Mouse (Mus musculus) neural tube, embryonic 11.5 days (tissue): ENCODE results near the gene Sec1. TPM values are rescaled to one million over a fixed set of nuclear protein-coding genes. Genes with fewer than 3 reads are reported as not detected.
A peak's percentile ranks its signal among the peaks of the same experiment; 100 is the strongest.

Source experiments
- ATAC-seq: fragments of 200-750 bp; cut with Nextera tagmentation; 2 replicates; pipeline ENCODE4 v1.8.0; 2017; ENCODE audit warnings: moderate number of reproducible peaks, mild to moderate bottlenecking, moderate TSS enrichment, moderate library complexity; ENCODE audit not compliant: insufficient read depth, low FRiP score, low TSS enrichment
- DNase-seq: peaks from one replicate; pipeline ENCODE4 v3.0.0-alpha.2; 2015; ENCODE audit warnings: low spot score
- H3K27ac ChIP-seq: fragments of 300-500 bp; sonication (generic); 2 replicates; pipeline ENCODE4 v1.5.1; 2014; ENCODE audit warnings: low read depth, mild to moderate bottlenecking, low read length
- H3K27me3 ChIP-seq: fragments of 300-500 bp; sonication (generic); 2 replicates; pipeline ENCODE4 v1.6.1; 2014; ENCODE audit warnings: mild to moderate bottlenecking, low read length, mixed read lengths; ENCODE audit not compliant: control insufficient read depth, insufficient read depth
- H3K36me3 ChIP-seq: fragments of 300-500 bp; sonication (generic); 2 replicates; pipeline ENCODE4 v1.6.1; 2014; ENCODE audit warnings: mild to moderate bottlenecking, low read length, moderate library complexity, mixed read lengths; ENCODE audit not compliant: control insufficient read depth, insufficient read depth
- H3K4me1 ChIP-seq: fragments of 300-500 bp; sonication (generic); 2 replicates; pipeline ENCODE4 v1.6.1; 2014; ENCODE audit warnings: low read length, mixed read lengths; ENCODE audit not compliant: control insufficient read depth, insufficient read depth
- H3K4me2 ChIP-seq: fragments of 300-500 bp; sonication (generic); 2 replicates; pipeline ENCODE4 v1.6.1; 2014; ENCODE audit warnings: low read depth, mild to moderate bottlenecking, moderate library complexity
- H3K4me3 ChIP-seq: fragments of 300-500 bp; sonication (generic); 2 replicates; pipeline ENCODE4 v1.5.1; 2014; ENCODE audit warnings: low read depth, low read length
- H3K9ac ChIP-seq: fragments of 300-500 bp; sonication (generic); 2 replicates; pipeline ENCODE4 v1.6.1; 2014; ENCODE audit warnings: mild to moderate bottlenecking, low read length
- H3K9me3 ChIP-seq: fragments of 300-500 bp; sonication (generic); 2 replicates; pipeline ENCODE4 v1.6.1; 2016; ENCODE audit warnings: low read length; ENCODE audit not compliant: control insufficient read depth
- WGBS: fragments of 180-500 bp; shearing (Covaris S2); extraction: QIAGEN DNeasy Blood & Tissue Kit; methylation state at CpG from one replicate; pipeline ENCODE4 v1.1.7; 2014; 5-methylcytosine and 5-hydroxymethylcytosine counted together
- polyA plus RNA-seq: library from polyadenylated mRNA; unstranded; fragments of >200 nt; fragmentation: Nextera tagmentation; extraction: Ambion mirVana; gene quantifications from 2 replicates; pipeline ENCODE4 v1.2.1, GENCODE M21; 2014

Sec1 gene
- polyA plus RNA-seq, 1 experiment from 2014 or later: 1.7 TPM

DNA sequence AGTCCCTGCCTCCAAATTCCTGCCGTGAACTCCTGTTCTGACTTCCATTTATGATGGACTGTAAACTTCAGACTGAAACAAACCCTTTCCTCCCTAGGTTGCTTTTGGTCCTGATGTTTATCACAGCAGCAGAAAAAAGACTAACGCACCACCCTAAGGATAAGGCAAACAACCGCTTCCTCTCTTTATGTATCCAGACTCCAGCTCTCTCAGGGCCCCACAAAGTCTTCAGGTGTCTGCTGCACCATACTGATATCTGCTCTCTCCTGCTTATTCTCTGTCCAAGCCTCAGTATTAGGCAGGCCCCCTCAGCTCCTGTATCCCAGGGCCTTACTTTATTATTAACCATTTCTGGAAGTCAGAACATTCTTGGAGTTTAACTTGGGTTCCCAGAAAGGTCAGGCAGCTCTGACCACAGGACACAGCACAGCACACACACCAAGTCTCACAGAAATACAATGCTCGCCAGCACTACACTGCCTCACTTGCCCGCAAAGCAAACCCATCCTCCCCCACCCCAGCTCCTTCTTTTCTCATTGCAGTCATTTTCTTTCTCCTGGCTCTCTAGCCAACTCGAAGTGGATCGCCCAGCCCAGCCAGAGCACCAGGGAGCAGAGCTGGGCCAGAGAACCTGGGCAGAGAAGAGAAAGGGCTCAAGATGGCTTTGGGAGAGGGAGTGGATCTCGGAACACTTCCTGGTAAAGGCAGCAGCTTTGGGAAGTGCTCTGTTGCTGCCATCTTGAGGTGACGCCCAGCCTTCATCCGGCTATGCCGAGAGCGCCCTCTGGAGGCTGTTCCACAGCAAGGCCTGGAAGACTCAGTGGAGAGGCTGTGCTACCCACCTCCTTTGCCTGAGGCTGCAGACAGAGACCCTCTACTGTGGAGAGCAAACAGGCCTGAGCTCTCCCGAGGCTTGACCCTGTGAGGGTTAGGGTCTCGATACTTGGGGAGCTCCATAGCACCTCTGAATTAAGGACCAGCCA, 11.8 kb downstream of the Sec1 start:
- Histone ChIP-seq H3K9me3 (no peaks in the 10 kb centered on the region), H3K36me3 (no peaks in the 10 kb centered on the region), H3K4me3 (no peak overlapping the region), H3K27ac (0 out of 2 replicates have a peak overlapping the region, but pooled peaks have one; percentile 21), H3K27me3 (no peaks in the 10 kb centered on the region), H3K9ac (peak overlapping the region; percentile 56), H3K4me1 (peaks cover 15% of the 10 kb centered on the region), H3K4me2 (peak overlapping the region; percentile 18)
- ATAC-seq: peak; percentile 77
- peak; percentile 93 for DNase-seq
- WGBS: 31% methylated on average over 14 of the region's 14 CpGs

DNA sequence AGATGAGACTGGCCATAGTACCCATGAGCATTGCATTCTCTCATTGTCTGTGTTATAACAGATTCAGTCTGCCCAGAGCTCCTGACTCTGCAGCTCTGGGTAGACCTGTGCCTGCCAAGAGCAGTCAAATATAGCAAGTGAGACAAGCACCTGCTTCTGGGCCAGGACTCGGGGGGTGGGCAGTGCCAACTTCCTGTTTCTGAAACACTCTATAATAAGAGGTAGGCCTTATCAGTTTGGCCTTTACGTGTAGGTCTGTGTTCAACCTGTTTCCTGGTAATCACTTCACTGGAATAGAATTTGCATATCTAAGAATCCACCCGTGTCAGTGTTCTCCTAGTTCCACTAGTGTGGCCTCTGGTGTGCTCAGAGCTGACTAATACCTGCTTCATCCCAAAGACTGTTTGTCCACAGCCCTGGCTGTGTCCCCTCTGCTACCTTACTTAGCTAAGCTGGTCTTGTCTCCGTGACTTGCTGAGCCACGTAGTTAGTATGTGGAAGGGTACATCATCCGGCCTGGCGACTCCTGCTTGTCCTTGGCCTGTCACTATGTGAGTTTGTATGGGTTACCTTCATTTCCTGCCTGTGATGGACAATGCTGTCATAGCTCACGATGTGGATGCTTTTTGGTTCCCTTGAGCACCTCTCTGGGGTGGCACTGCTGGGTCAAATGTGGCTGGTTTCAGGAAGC, 13.0 kb downstream of the Sec1 start:
- no peaks in the 10 kb centered on the region for H3K36me3 ChIP-seq
- no peak for ATAC-seq
- no peak overlapping the region for H3K4me2 ChIP-seq
- H3K9ac ChIP-seq: no peak overlapping the region
- no peak overlapping the region for H3K4me3 ChIP-seq
- DNase-seq: no peak
- H3K27me3 ChIP-seq: no peaks in the 10 kb centered on the region
- WGBS: 88% methylated on average over 8 of the region's 8 CpGs
- no peaks in the 10 kb centered on the region for H3K9me3 ChIP-seq
- H3K4me1 ChIP-seq: peaks cover 6% of the 10 kb centered on the region
- H3K27ac ChIP-seq: no peak overlapping the region

DNA sequence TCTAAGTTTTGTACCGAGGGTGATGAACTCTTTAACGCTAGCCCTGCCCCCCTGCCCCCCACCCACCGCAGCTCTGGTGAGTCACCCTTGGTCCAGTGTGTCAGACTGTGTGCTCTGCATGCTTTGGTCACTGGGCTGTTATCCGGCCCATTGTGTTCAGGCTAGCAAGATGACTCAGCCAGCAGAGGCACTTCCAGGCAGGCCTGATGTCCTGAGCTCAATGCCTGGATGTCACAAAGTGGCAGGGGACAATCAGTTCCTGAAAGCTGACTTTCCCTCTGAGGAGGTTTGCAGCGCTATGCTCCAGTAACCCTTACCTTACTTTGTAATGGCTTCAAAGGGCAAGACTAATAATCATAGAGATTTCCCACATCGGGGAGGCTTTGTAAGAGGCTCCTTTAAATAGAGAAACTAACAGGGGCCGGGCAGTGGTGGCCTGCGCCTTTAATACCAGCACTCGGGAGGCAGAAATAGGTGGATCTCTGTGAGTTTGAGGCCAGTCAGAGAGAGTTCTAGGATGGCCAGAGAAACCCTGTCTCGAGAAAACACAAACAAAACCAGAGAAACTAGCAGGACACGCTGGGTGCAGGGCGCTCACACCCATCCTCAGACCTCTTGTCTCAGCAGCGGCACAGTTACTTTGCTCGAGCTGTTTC, 14.1 kb downstream of the Sec1 start:
- DNase-seq (no peak), ATAC-seq (no peak)
- WGBS: 83% methylated on average over 14 of the region's 14 CpGs
- Histone ChIP-seq H3K9me3 (no peaks in the 10 kb centered on the region), H3K4me3 (no peak overlapping the region), H3K36me3 (no peaks in the 10 kb centered on the region), H3K4me1 (peaks cover 3% of the 10 kb centered on the region; the same call in 1 of the 2 replicates), H3K27ac (no peak overlapping the region), H3K27me3 (no peaks in the 10 kb centered on the region), H3K9ac (no peak overlapping the region), H3K4me2 (no peak overlapping the region)

DNA sequence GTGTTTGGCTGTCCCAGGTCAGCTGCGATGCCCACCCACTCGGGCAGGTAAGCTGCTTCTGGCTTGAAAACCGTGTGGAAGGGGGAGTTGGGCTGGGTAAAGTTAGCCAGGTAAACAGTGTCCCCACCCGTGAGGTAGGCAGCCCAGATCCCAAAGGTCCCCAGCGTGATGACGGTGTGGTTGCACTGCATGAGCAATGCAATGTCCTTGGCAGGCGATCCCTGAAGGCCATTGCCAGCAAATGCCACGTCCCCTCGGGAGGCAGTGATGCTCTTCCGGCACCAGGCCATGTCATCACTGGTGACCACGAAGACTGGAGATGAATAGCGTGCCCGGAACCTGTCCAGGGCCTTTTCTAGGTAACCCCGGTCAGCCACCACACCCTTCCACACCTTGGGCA, 15.7 kb downstream of the Sec1 start:
- Histone ChIP-seq H3K9ac (no peak overlapping the region), H3K4me2 (no peak overlapping the region), H3K36me3 (no peaks in the 10 kb centered on the region), H3K9me3 (no peaks in the 10 kb centered on the region), H3K4me3 (no peak overlapping the region), H3K4me1 (peaks cover 3% of the 10 kb centered on the region; the same call in 1 of the 2 replicates), H3K27ac (no peak overlapping the region), H3K27me3 (no peaks in the 10 kb centered on the region)
- WGBS: 93% methylated on average over 14 of the region's 14 CpGs
- ATAC-seq: no peak
- DNase-seq: no peak

DNA sequence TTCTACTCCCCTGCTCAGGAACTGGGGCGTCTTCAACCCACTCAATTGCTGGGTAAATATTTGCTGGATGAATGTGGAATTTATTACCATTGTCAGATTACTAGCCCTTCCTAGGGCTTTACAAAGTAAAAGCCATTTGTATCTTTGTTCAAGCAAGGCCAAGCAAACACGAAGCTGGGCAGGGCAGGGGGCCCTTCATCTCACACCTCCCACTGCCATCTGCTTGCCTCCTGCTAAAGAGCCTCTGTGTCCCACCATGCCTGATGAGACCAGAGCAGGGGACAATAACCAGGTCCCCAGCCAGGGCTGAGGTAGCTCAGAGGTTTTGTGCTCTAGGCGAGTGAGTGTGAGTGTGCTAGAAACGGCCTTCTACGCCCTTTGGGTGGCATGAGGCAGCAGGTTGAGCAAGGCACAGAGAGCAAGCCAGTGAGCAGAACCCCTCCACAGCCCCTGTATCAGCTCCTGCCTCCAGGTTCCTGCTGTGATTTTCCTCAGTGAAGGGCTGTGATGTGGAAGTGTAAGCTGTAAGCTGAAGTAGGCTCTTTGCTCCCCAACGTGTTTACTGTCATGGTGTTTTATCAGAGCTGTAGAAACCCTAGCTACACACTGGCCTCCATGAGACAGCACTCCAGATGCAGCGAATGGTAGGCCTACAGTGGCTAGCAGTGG, 16.4 kb downstream of the Sec1 start:
- H3K4me2 ChIP-seq: no peak overlapping the region
- H3K9ac ChIP-seq: no peak overlapping the region
- no peaks in the 10 kb centered on the region for H3K27me3 ChIP-seq
- no peaks in the 10 kb centered on the region for H3K9me3 ChIP-seq
- no peak overlapping the region for H3K27ac ChIP-seq
- H3K36me3 ChIP-seq: no peaks in the 10 kb centered on the region
- peaks cover 3% of the 10 kb centered on the region; the same call in 1 of the 2 replicates for H3K4me1 ChIP-seq
- DNase-seq (no peak), ATAC-seq (no peak)
- H3K4me3 ChIP-seq: no peak overlapping the region
- 72% methylated on average over 7 of the region's 7 CpGs for WGBS

DNA sequence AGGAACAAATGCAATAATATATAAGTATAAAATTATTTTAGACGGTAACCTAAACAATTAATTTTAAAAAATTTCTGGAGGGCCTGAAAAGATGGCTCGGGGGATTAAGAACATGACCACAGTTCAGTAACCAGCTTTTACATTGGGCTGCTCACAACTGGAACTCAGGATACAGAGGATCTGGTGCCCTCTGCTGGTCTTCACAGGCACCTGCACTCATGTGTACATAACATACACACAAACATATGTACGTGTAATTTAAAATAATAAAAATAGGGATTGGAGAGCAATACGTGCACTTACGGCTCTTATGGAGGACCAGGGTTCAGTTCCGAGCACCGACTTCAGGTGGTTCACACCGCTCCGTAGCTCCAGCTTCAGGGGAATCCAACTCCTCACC, 25.3 kb downstream of the Sec1 start:
- no peaks in the 10 kb centered on the region for H3K36me3 ChIP-seq
- no peak overlapping the region for H3K4me2 ChIP-seq
- no peak overlapping the region for H3K9ac ChIP-seq
- H3K9me3 ChIP-seq: no peaks in the 10 kb centered on the region
- no peak for ATAC-seq
- no peak overlapping the region for H3K4me3 ChIP-seq
- no peaks in the 10 kb centered on the region for H3K27me3 ChIP-seq
- WGBS: 95% methylated on average over 9 of the region's 9 CpGs
- DNase-seq: no peak
- H3K4me1 ChIP-seq: no peaks in the 10 kb centered on the region
- no peak overlapping the region for H3K27ac ChIP-seq

DNA sequence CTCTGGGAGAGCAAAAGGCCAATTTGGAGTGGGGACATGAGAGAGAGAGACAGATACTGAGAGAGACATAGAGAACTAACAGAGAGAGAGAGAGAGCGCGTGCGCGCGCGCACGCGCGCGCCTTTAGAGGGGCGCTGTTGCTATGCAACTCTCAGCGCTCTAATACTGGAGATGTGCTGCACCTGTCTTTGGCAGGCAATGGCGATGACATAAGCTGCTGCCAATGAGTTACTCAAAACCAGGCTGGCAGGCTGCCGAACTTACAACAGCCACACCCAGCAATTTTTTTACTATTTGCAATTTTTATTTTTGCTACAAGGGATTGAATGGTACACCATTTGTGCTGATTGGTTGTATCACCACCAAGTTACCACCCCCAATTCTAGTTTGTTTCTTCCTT, 26.4 kb downstream of the Sec1 start:
- H3K4me3 ChIP-seq: no peak overlapping the region
- H3K36me3 ChIP-seq: no peaks in the 10 kb centered on the region
- H3K27ac ChIP-seq: no peak overlapping the region
- no peak overlapping the region for H3K4me2 ChIP-seq
- H3K9ac ChIP-seq: no peak overlapping the region
- no peaks in the 10 kb centered on the region for H3K9me3 ChIP-seq
- ATAC-seq (no peak), DNase-seq (no peak)
- H3K27me3 ChIP-seq: no peaks in the 10 kb centered on the region
- 79% methylated on average over 14 of the region's 14 CpGs for WGBS
- H3K4me1 ChIP-seq: no peaks in the 10 kb centered on the region

DNA sequence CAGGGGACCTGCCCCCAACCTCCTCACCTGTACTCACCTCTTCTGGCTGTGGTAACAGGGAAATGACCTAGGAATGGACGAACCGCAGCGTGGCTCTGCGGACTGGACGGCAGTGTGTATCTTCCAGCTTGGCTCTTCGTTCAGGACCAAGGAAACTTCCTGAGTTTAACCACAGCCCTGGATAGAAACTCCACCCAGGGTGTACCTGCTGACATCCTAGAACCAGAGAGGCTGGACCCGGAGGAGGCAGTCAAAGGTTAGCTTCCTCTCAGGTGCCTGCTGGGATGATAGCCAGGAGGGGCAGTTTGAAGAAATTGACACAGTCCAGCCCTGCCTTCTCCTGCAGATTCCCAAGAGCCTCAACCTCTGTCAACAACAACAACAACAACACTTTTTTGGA, 28.0 kb downstream of the Sec1 start, which contains the start of gene Fut2:
Gene Fut2, minus strand, starts transcription at position 234 of the 400 bp plus-strand sequence.
- Histone ChIP-seq H3K36me3 (no peaks in the 10 kb centered on the region), H3K4me3 (no peak within 1 kb of the TSS), H3K27me3 (no peaks in the 10 kb centered on the region), H3K4me1 (no peaks in the 10 kb centered on the region), H3K9ac (no peak within 1 kb of the TSS), H3K27ac (no peak within 1 kb of the TSS), H3K4me2 (no peak within 1 kb of the TSS), H3K9me3 (no peaks in the 10 kb centered on the region)
- no peak for ATAC-seq
- 84% methylated on average over 7 of the region's 7 CpGs for WGBS
- DNase-seq: no peak
